Mouse (Mus musculus) bone marrow, adult 2 months (tissue): ENCODE measurements around the gene Ppm1j. TPM values are rescaled to one million over a fixed set of nuclear protein-coding genes. Genes with fewer than 3 reads are reported as not detected.
"Not testable (repeated sequence)": the region's sequence is repeated elsewhere in the genome, so short reads cannot be mapped to it uniquely, and the experiment has no call there.

Experiments used
- H3K27ac ChIP-seq: fragments of 200-500 bp; 2 replicates; pipeline ENCODE4 v1.5.1; 2012; ENCODE audit warnings: low read depth, mild to moderate bottlenecking, control low read depth, inconsistent platforms, low read length; ENCODE audit not compliant: control insufficient read depth, poor library complexity, insufficient read depth
- H3K4me1 ChIP-seq: fragments of 200-500 bp; 2 replicates; pipeline ENCODE4 v1.6.1; 2011; ENCODE audit warnings: low read length; ENCODE audit not compliant: control insufficient read depth, insufficient read depth
- H3K4me3 ChIP-seq: fragments of 200-500 bp; replicated peaks from 2 replicates; pipeline ENCODE3; 2011; ENCODE audit warnings: mild to moderate bottlenecking, low read depth, low read length, control low read depth; ENCODE audit not compliant: control insufficient read depth
- CTCF ChIP-seq: fragments of 200-500 bp; IDR thresholded peaks from 2 replicates; pipeline ENCODE4 v1.5.1; 2011; ENCODE audit warnings: low read length, control low read depth; ENCODE audit not compliant: control insufficient read depth, insufficient read depth
- POLR2A ChIP-seq: fragments of 200-500 bp; IDR thresholded peaks from 2 replicates; pipeline ENCODE4 v1.6.1; 2011; ENCODE audit warnings: low read depth, mild to moderate bottlenecking, control low read depth, low read length, borderline replicate concordance; ENCODE audit not compliant: control insufficient read depth
- WGBS: fragments of 180-500 bp; shearing (Covaris S2); methylation state at CpG from one replicate; pipeline ENCODE4 v1.1.7; 2018; 5-methylcytosine and 5-hydroxymethylcytosine counted together
- polyA plus RNA-seq: library from polyadenylated mRNA; stranded (reverse); fragments of >200 nt; gene quantifications from 2 replicates; pipeline ENCODE4 v1.2.4, GENCODE M21; 2011; ENCODE audit warnings: low replicate concordance; ENCODE audit not compliant: missing spikeins, insufficient read depth, insufficient read length

Gene Ppm1j
- polyA plus RNA-seq, 1 experiment = 2.0 TPM

DNA sequence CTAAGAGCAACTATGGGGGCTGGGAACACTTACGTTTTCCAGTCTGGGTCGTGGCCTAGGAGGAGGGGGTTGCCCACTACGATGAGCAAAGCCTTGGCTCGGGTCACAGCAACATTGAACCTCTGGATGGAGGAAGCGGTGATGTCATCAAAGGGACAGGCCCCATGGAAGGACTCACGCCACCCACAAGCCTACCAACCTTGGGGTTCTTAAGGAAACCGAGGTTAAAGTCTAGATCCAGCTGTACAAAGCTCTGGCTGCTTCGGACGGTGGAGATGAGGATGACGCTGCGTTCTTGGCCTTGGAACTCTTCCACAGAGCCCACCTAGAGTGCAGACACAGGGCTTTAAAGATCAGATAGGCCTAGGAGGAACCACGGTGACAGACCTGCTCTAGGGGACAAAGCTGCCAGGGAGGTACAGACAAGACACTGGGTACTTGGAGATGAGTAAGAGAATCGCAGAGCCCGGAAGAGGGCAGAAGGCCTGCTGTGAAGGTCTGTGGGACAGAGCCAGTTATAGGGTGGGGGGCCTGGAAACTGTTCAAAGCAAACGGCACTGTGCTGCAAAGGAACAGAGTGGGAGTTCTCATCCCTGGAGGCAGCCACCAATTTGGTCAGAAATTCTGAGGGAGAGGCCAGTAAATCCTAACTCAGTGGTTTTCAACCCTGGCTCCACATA lies 14.9 kb downstream of the Ppm1j start:
- Histone ChIP-seq H3K27ac (no peak overlapping the region), H3K4me1 (no peaks in the 10 kb centered on the region), H3K4me3 (no peak overlapping the region)
- 74% methylated on average over 15 of the region's 15 CpGs for WGBS
- TF ChIP-seq CTCF (no peak), POLR2A (no peak)

DNA sequence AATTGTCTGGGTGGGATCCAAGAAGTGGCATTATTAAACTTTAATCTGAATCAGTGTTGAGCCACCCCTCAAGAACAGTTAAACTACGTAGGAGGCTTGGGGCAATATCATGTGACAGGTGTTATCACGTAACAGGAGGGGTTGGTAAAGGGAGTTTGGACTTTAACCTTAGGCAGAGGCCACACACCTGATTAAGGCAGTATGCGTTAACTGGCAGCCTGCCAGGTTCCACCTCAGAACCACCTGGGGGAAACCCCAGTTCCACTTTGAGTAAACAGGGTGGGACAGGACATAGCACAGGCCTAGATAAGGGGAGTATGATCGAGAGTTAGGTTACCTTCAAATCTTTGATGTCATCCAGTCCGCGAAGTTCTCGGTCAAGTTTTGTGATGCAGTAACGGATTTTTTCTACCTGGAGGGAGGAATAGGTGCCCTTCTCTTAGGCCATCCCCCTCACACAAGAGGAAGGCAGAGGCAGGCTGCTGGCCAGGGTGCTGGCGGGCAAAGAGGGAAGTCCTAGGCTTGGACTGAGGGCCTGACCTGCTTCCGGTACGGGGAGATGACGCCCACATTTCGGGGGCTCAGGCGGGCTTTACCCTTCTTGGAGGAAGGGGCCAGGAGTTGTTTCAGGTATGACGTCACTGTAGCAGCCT lies 15.7 kb downstream of the Ppm1j start:
- WGBS = 83% methylated on average over 15 of the region's 15 CpGs
- TF ChIP-seq CTCF (no peak), POLR2A (no peak)
- no peak overlapping the region for H3K27ac ChIP-seq
- H3K4me3 ChIP-seq = no peak overlapping the region
- H3K4me1 ChIP-seq = no peaks in the 10 kb centered on the region

DNA sequence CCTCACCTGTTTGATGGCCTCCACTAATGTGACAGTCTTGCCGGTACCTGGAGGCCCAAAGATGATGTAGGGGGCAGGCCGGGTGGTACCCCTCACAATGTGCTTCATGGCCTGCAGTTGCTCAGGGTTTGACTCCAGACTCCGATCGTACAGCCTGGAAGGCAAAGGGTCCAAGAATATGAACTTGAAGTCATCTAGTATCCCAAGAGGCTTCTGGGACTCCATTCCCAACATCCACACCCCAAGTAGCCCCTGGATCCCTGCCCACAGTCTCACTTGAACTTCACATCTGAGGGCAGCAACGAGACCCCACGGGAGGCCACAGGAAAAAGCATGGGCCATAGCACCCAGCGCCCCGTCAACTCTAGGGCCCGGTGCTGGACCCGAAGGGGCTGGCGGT lies 19.8 kb downstream of the Ppm1j start:
- 93% methylated on average over 11 of the region's 11 CpGs for WGBS

DNA sequence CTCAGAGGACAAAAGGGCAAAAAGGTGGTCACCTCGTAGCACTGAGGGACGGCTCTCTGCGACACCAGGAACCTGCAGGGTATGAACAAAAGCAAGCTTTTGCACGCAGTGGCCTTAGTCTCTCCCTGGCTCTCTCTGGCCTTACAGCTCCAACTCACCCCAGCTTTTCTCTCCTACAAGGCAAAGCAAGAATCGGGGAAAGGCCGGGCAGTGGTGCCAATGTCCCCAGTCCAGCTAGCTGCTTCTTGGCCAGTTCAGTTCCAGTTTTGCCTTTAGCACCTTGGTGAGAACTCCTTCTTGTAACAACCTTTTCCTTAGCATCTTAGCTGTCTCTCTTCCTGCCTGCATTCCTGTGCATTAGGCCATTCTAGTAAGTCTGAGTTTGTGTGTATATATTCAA lies 20.6 kb downstream of the Ppm1j start:
- Histone ChIP-seq H3K27ac (no peak overlapping the region), H3K4me1 (no peaks in the 10 kb centered on the region), H3K4me3 (no peak overlapping the region)
- 89% methylated on average over 6 of the region's 6 CpGs for WGBS
- TF ChIP-seq POLR2A = no peak
- no peak for TF ChIP-seq CTCF

More for the DNA sequence above, 19.8 kb downstream of the Ppm1j start:
- TF ChIP-seq CTCF (no peak), POLR2A (no peak)
- H3K4me3 ChIP-seq = no peak overlapping the region
- no peak overlapping the region for H3K27ac ChIP-seq
- H3K4me1 ChIP-seq = no peaks in the 10 kb centered on the region

DNA sequence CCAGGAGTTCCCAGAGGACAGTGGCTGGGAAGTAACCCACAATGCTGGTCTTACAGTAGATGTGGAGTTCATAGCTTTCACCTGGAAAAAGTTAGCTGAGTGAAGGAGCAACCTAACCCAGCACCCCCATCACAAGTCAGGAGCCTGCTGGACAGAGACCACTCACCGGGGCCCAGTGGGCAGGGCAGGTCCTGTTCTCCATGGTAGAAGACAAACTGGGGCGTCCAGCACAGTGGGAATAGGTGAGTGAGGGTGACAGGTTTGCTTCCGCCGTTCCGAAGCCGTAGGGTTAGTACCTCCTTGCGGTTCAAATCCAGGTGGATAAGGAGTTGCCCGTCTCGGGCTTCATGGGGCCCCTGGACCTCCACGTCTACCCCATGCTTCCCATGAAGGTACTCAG lies 23.5 kb downstream of the Ppm1j start:
- TF ChIP-seq CTCF (no peak), POLR2A (no peak)
- H3K27ac ChIP-seq = no peak overlapping the region
- H3K4me1 ChIP-seq = no peaks in the 10 kb centered on the region
- 89% methylated on average over 10 of the region's 10 CpGs for WGBS
- no peak overlapping the region for H3K4me3 ChIP-seq

DNA sequence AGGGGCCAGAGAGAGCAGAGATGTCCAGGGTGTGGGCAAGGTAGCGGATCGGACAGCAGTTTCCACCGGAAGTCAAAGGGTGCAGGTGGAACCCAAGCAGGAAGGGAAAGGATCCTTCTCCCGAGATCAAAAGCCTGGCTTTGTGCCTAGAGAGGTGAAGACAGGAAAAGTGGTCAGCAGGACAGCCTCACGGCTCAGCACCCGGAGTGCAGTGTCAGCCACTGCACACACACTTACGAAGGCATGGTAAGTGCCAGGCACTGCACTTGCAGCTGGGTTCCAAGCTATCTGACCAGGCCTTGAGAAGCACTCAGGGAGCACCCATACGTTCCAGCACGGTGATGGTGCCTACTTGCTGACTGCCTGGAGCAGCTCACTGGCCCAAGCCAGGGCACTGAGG lies 24.7 kb downstream of the Ppm1j start:
- H3K4me3 ChIP-seq = no peak overlapping the region
- no peaks in the 10 kb centered on the region for H3K4me1 ChIP-seq
- no peak overlapping the region for H3K27ac ChIP-seq
- TF ChIP-seq CTCF (no peak), POLR2A (0 out of 2 replicates have a peak, but pooled peaks have one; percentile 7)
- WGBS = 87% methylated on average over 9 of the region's 9 CpGs

DNA sequence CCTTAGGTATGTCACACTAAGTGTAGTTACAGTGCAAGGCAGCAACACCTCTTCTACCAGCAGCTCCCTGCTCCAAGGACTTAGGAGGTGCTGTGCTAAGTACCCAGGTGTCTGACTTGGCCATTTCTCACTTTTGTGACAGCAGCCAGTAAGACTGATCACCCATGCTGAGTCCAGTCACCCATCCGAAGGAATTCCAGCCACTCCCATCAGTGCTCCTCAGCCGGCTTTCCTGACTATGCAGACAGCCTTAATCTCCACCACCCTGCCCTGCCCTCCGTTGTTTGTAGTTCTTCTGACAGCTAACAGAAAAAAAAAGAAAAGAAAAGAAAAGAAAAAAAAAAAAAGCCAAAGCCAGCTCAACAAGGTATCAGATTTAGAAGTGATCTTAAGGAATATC lies 30.9 kb downstream of the Ppm1j start:
- TF ChIP-seq POLR2A = no peak
- TF ChIP-seq CTCF = no peak
- H3K27ac ChIP-seq = no peak overlapping the region
- H3K4me1 ChIP-seq = no peaks in the 10 kb centered on the region
- WGBS = 85% methylated on average over 3 of the region's 3 CpGs
- no peak overlapping the region for H3K4me3 ChIP-seq

DNA sequence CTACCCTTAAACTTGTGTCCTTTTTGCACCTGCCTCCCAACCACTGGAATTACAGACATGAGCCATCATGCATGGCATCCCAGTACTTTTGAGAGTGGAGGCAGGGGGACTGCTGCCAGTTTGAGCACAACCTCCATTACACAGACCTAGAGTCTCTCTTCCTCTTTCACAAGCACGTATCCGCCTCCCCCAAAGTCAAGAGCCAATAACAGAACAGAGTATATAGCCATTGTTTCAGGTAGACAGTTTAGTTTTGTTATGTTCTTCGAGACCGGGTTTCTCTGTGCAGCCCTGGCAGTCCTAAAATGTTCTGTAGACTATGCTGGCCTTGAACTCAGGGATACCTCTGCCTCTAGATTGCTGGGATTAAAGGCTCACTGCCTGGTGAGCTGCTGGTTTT lies 31.4 kb downstream of the Ppm1j start:
- 73% methylated on average over 4 of the region's 4 CpGs for WGBS
- Histone ChIP-seq H3K4me1 (no peaks in the 10 kb centered on the region), H3K4me3 (no peak overlapping the region), H3K27ac (no peak overlapping the region)
- TF ChIP-seq POLR2A = no peak
- TF ChIP-seq CTCF = no peak

DNA sequence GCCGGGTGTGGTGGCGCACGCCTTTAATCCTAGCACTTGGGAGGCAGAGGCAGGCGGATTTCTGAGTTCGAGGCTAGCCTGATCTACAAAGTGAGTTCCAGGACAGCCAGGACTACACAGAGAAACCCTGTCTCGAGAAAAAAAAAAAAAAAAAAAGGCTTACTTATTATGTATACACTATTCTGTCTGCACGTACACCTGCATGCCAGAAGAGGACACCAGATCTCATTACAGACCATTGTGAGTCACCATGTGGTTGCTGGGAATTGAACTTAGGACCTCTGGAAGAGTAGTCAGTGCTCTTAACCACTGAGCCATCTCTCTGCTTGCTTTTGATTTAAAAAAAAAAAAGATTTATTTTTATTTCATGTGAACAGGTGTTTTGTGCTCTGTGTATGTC lies 32.4 kb downstream of the Ppm1j start:
- H3K4me1 ChIP-seq, H3K4me3 ChIP-seq: not testable (repeated sequence)
- 80% methylated on average over 7 of the region's 7 CpGs for WGBS

More for the DNA sequence above, 32.4 kb downstream of the Ppm1j start:
- not testable (repeated sequence) for H3K27ac ChIP-seq
